Mouse (Mus musculus): ENCODE measurements at regions not wholly inside any gene's neighbourhood (a gene's known extent, or its start where the extent isn't known, plus 50 kb on each side); places are given as distances from the start of the nearest gene placed in this dataset.

GRCm38 (mm10) chr4:142340057-142340456 lies 100.9 kb upstream of the Kazn start:
- peak; percentile 4 for DNase-seq (ENCODE audit: extremely low read depth)
- in situ Hi-C loops (cut with MboI; ENCODE audit: low pct_ligation_motif_present, low pct_unique_long_range_greater_than_20kb, low sequenced_read_pairs) (no loop called here), dilution Hi-C loops (cut with MboI; ENCODE audit: extremely low pct_ligation_motif_present, extremely low pct_unique_long_range_greater_than_20kb, low sequenced_read_pairs) (no loop called here)
- Histone ChIP-seq H3K27ac (ENCODE audit: insufficient read depth, low read depth) (no peak overlapping the region), H3K9me3 (replicated peaks; ENCODE audit: low read length) (peaks cover 79% of the 10 kb centered on the region), H3K27me3 (replicated peaks) (no peaks in the 10 kb centered on the region), H3K4me2 (ENCODE audit: insufficient read depth, low read depth, poor library complexity, severe bottlenecking) (no peak overlapping the region), H3K36me3 (replicated peaks in 1 of 2; ENCODE audit: control insufficient read depth in 1 of 2, insufficient read depth in 1 of 2, low read length in 1 of 2) (no peaks in the 10 kb centered on the region), H3K4me1 (ENCODE audit: control insufficient read depth in 1 of 2, insufficient read depth in 2 of 2) (no peaks in the 10 kb centered on the region), H3K79me2 (replicated peaks; ENCODE audit: control insufficient read depth, extremely low read depth, insufficient read depth, poor library complexity, severe bottlenecking) (no peaks in the 10 kb centered on the region), H3K9ac (ENCODE audit: insufficient read depth, low read depth) (no peak overlapping the region), H3K4me3 (replicated peaks in 1 of 3; ENCODE audit: low read depth in 2 of 3, low read length in 2 of 3, poor library complexity in 1 of 3) (no peak overlapping the region)
- TF ChIP-seq HCFC1 (IDR thresholded peaks at IDR 0.05; ENCODE audit: low read depth, low read length) (no peak), SIN3A (IDR thresholded peaks at IDR 0.05; ENCODE audit: low read length) (no peak), KAT2A (IDR thresholded peaks at IDR 0.05; ENCODE audit: insufficient replicate concordance, low read length) (no peak), ZC3H11A (IDR thresholded peaks at IDR 0.05; ENCODE audit: low read depth, low read length) (no peak), MEF2A (IDR thresholded peaks at IDR 0.05; ENCODE audit: borderline replicate concordance, low read depth, low read length) (no peak), EP300 (IDR thresholded peaks at IDR 0.05; ENCODE audit: low read length) (no peak), RCOR1 (conservative IDR thresholded peaks at IDR 0.05; ENCODE audit: low read depth, low read length) (no peak), ZNF384 (IDR thresholded peaks at IDR 0.05; ENCODE audit: low read depth, low read length) (no peak), NRF1 (IDR thresholded peaks at IDR 0.05; ENCODE audit: low read depth, low read length) (no peak), MXI1 (IDR thresholded peaks at IDR 0.05; ENCODE audit: low read depth, low read length) (no peak), POLR2A (IDR thresholded peaks at IDR 0.05; ENCODE audit: low read depth, low read length) (no peak), USF2 (conservative IDR thresholded peaks at IDR 0.05; ENCODE audit: low read depth, low read length) (no peak), POLR2AphosphoS2 (IDR thresholded peaks at IDR 0.05; ENCODE audit: low read depth, low read length) (no peak), ZMIZ1 (IDR thresholded peaks at IDR 0.05; ENCODE audit: low read depth, low read length) (no peak), CTCF (conservative IDR thresholded peaks at IDR 0.05 in 1 of 2, IDR thresholded peaks at IDR 0.05 in 1 of 2; ENCODE audit: low read depth in 2 of 2, low read length in 2 of 2) (no peak), MAZ (IDR thresholded peaks at IDR 0.05; ENCODE audit: low read depth, low read length) (no peak), SMC3 (IDR thresholded peaks at IDR 0.05; ENCODE audit: low read depth, low read length) (no peak), JUN (IDR thresholded peaks at IDR 0.05; ENCODE audit: insufficient read depth, low read depth, low read length) (no peak)

DNA sequence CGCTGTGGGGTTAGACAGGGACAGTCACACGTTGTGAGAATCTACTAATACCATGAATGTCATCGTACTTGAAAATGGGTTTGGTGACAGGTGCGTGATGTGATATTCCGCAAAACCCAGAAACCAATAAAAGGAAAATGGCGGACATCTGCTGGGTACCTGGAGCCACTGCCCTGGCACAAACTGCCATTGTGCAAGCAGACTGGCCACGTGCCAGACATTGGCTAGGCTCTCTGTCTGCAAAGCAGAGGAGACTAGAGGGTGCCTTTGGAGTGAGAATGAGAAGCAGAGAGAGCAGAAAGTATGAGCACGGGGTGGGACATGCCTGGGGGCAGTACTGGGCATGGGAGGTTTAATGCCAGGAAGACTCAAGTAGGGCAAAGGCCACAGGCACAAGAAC lies 98.5 kb upstream of the Kazn start:
- dilution Hi-C loops (cut with MboI; ENCODE audit: extremely low pct_ligation_motif_present, extremely low pct_unique_long_range_greater_than_20kb, low sequenced_read_pairs) (no loop called here), in situ Hi-C loops (cut with MboI; ENCODE audit: low pct_ligation_motif_present, low pct_unique_long_range_greater_than_20kb, low sequenced_read_pairs) (no loop called here)
- DNase-seq (ENCODE audit: extremely low read depth): no peak
- Histone ChIP-seq H3K27me3 (replicated peaks) (no peaks in the 10 kb centered on the region), H3K4me3 (replicated peaks in 1 of 3; ENCODE audit: low read depth in 2 of 3, low read length in 2 of 3, poor library complexity in 1 of 3) (no peak overlapping the region), H3K4me1 (ENCODE audit: control insufficient read depth in 1 of 2, insufficient read depth in 2 of 2) (no peaks in the 10 kb centered on the region), H3K27ac (ENCODE audit: insufficient read depth, low read depth) (no peak overlapping the region), H3K79me2 (replicated peaks; ENCODE audit: control insufficient read depth, extremely low read depth, insufficient read depth, poor library complexity, severe bottlenecking) (no peaks in the 10 kb centered on the region), H3K36me3 (replicated peaks in 1 of 2; ENCODE audit: control insufficient read depth in 1 of 2, insufficient read depth in 1 of 2, low read length in 1 of 2) (no peaks in the 10 kb centered on the region), H3K4me2 (ENCODE audit: insufficient read depth, low read depth, poor library complexity, severe bottlenecking) (no peak overlapping the region), H3K9me3 (replicated peaks; ENCODE audit: low read length) (peaks cover 82% of the 10 kb centered on the region), H3K9ac (ENCODE audit: insufficient read depth, low read depth) (no peak overlapping the region)
- TF ChIP-seq USF1 (IDR thresholded peaks at IDR 0.05; ENCODE audit: low read depth, low read length): no peak
- no peak for TF ChIP-seq PAX5 (IDR thresholded peaks at IDR 0.05; ENCODE audit: low read length)
- no peak for TF ChIP-seq KAT2A (IDR thresholded peaks at IDR 0.05; ENCODE audit: insufficient replicate concordance, low read length)
- no peak for TF ChIP-seq NELFE (IDR thresholded peaks at IDR 0.05; ENCODE audit: low read depth, low read length)
- TF ChIP-seq HCFC1 (IDR thresholded peaks at IDR 0.05; ENCODE audit: low read depth, low read length): no peak
- TF ChIP-seq ZC3H11A (IDR thresholded peaks at IDR 0.05; ENCODE audit: low read depth, low read length): no peak
- no peak for TF ChIP-seq UBTF (IDR thresholded peaks at IDR 0.05; ENCODE audit: low read depth, low read length)
- TF ChIP-seq ELF1 (IDR thresholded peaks at IDR 0.05; ENCODE audit: low read depth, low read length): no peak
- TF ChIP-seq BHLHE40 (IDR thresholded peaks at IDR 0.05; ENCODE audit: low read depth, low read length): no peak
- TF ChIP-seq CHD2 (IDR thresholded peaks at IDR 0.05; ENCODE audit: low read length): no peak
- no peak for TF ChIP-seq POLR2AphosphoS2 (IDR thresholded peaks at IDR 0.05; ENCODE audit: low read depth, low read length)
- TF ChIP-seq MXI1 (IDR thresholded peaks at IDR 0.05; ENCODE audit: low read depth, low read length): no peak
- TF ChIP-seq ZKSCAN1 (IDR thresholded peaks at IDR 0.05; ENCODE audit: borderline replicate concordance, low read depth, low read length): no peak
- no peak for TF ChIP-seq SMC3 (IDR thresholded peaks at IDR 0.05; ENCODE audit: low read depth, low read length)
- no peak for TF ChIP-seq SIN3A (IDR thresholded peaks at IDR 0.05; ENCODE audit: low read length)

All from CH12.LX (cell line).